Mouse (Mus musculus): Measurements from ENCODE around the gene Zmat5.

Zmat5 gene

GRCm38 (mm10) chr11:4783116-4783515 is 78.6 kb downstream of the Zmat5 start:
- no peak for DNase-seq

- DNase-seq, result no peak
These were observed 80.2 kb downstream of the Zmat5 start for GRCm38 (mm10) chr11:4784629-4785142.

Data from cerebellum, postnatal 10 days (tissue).